Mouse (Mus musculus) ES-E14 (cell line): ENCODE data around the gene Tbc1d17.
A peak's percentile ranks its signal among the peaks of the same experiment; 100 is the strongest.

Experiments used
- CHD2 ChIP-seq: IDR thresholded peaks from 2 replicates; pipeline ENCODE4 v1.6.1; 2014; ENCODE audit warnings: mild to moderate bottlenecking, low read depth, low read length, inconsistent platforms
- HCFC1 ChIP-seq: IDR thresholded peaks from 2 replicates; pipeline ENCODE4 v1.6.1; 2012; ENCODE audit warnings: low read length, inconsistent platforms, borderline replicate concordance; ENCODE audit not compliant: insufficient read depth
- MAFK ChIP-seq: IDR thresholded peaks from 2 replicates; pipeline ENCODE4 v1.6.1; 2014; ENCODE audit warnings: mild to moderate bottlenecking, low read depth, low read length, inconsistent platforms; ENCODE audit not compliant: insufficient read depth
- ZC3H11A ChIP-seq: IDR thresholded peaks from 2 replicates; pipeline ENCODE4 v1.6.1; 2012; ENCODE audit warnings: low read depth, mild to moderate bottlenecking, inconsistent platforms, low read length, borderline replicate concordance

DNA sequence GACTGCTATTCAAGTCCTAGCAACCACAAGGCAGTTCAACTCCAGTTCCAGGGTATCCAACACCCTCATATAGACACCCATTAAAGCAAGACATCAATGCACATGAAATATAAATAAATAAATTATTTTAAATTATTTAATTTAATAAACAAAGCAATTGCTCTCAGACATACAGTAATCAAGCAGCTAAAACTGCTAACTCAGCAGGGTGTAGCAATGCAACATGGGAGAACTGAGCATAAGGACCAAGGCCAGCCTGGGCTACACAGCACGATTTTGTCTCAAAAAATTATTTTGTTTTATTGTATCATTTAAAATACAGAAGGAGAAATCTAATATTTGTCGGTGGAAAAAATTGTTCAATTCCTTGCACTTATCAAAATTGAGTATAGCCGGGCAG is 45.3 kb upstream of the Tbc1d17 start:
- TF ChIP-seq HCFC1 (no peak), ZC3H11A (no peak), MAFK (peak; percentile 64), CHD2 (no peak)
